Mouse (Mus musculus): ENCODE data around the gene Arhgef25.

DNA sequence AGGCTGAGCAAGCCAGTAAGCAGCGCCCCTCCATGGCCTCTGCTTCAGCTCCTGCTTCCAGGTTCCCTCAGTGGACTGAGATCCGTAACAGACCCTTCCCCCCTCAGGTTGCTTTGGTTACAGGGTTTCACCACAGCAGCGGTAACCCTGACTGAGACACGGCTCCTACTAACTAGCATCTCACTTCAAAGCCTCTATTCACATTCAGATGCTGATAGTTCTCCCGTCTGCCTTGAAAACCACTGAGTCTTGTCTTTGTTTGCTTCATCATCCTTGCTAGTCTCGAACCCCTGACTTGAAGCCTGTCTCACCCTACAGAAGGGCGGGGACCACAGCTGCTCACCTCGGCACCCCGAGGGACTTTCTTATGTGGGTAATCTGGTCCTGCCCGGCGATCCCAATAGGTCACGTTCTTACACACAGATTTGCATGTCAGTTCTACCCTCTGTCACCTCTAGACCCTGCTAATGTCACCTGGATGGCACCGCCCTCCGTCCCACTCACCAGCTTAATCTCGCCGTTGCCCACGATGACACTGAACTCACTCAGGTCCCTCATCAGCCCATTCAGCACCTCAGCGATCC is 48.5 kb upstream of the Arhgef25 start:
- TF ChIP-seq CTCF (IDR thresholded peaks at IDR 0.05; ENCODE audit: insufficient read depth, low read length) (no peak), POLR2A (IDR thresholded peaks at IDR 0.05; ENCODE audit: borderline replicate concordance, extremely low read depth, low read depth, low read length) (no peak)
